Mouse (Mus musculus) left cerebral cortex, adult 2 months (tissue): ENCODE measurements around the gene Wfdc16. TPM values are rescaled to one million over a fixed set of nuclear protein-coding genes. Genes with fewer than 3 reads are reported as not detected.
"Not testable (repeated sequence)": the region's sequence is repeated elsewhere in the genome, so short reads cannot be mapped to it uniquely, and the experiment has no call there.

ENCODE experiments used
- DNase-seq, 2 experiments: peaks; one replicate each; pipeline ENCODE4 v3.0.0; 2021 to 2022; ENCODE audit warnings: low spot score in 2 of 2, mixed read lengths in 1 of 2; ENCODE audit errors: extremely low spot score in 1 of 2
- H3K27ac ChIP-seq: fragments of 200-600 bp; 2 replicates; pipeline ENCODE4 v1.8.1; 2022
- H3K4me3 ChIP-seq: fragments of 200-600 bp; 2 replicates; pipeline ENCODE4 v1.8.1; 2022
- CTCF ChIP-seq: fragments of 200-600 bp; IDR thresholded peaks from 2 replicates; pipeline ENCODE4 v1.8.1; 2022; ENCODE audit warnings: antibody characterized with exemption, mild to moderate bottlenecking, moderate library complexity
- intact Hi-C: fragments of 180-260 bp; cut with DNase I; formaldehyde crosslinking; loops from one replicate; pipeline ENCODE4 v1.15.1; 2025
- total RNA-seq, 2 experiments: library from RNA; stranded (reverse); gene quantifications; 2 replicates each; pipeline ENCODE4 v1.2.3; 2021

Wfdc16 gene
- total RNA-seq, 2 experiments from 2014 or later: not detected

DNA sequence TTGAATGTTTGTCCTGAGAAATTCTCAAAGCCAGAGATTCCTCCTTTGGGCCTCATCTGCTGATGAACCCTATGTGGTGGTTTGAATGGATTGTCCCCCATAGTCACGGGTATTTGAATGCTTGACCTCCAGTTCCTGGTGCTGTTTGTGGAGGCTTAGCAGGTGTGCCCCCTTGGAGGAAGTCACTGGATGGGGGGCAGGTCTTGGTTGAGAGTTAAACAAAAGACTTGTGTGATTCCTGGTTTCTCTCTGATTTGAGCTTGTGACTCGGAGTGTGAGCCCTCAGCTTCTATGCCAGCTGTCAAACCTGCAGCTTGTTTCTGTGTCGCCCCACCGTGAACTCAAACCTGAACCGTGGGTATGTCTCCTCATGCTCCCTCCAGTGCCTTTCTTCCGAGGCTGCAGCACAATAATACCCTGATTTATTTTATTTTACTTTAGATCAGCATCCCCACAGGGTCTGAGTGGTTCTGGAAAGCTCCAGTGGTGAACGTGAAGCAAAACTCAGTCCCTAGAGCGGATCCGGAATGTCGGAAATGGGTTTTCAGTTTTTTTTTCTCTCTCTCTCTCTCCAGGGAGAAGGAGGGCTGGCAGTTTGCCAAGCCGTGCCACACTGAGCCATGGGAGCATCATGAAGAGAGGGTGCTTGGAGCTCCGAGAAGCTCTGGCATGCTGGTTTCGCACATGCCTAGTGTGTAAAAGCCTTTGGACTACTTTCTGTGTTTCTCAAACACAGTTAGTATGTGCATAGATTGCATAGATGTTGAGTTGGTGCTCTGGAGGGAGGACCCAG, 3.5 kb upstream of the Wfdc16 start:
- TF ChIP-seq CTCF: no peak
- Histone ChIP-seq H3K4me3 (no peak overlapping the region), H3K27ac (no peak overlapping the region)
- intact Hi-C loops: no loop called here
- no peak for DNase-seq

DNA sequence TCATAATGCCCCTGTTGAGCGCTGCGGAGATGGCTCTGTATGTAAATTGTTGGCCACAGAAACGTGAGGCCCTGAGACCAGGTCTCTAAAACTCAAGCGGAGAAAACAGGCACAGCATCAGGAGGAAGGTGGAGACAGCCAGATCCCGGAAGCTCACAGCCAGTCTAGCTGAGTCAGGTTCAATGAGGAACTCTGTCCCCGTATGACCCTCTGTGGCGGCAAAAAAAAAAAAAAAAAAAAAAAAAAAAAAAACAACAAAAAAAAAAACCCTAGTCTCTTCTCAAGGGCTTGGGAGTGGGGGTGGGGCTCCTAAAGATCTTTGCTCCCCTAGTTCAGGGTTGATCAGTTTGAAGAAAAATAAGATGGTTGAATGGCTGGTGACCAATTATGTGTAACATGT, 2.5 kb upstream of the Wfdc16 start:
- no peak overlapping the region for H3K4me3 ChIP-seq
- H3K27ac ChIP-seq: no peak overlapping the region
- intact Hi-C loops: no loop called here
- DNase-seq: no peak
- no peak for TF ChIP-seq CTCF

DNA sequence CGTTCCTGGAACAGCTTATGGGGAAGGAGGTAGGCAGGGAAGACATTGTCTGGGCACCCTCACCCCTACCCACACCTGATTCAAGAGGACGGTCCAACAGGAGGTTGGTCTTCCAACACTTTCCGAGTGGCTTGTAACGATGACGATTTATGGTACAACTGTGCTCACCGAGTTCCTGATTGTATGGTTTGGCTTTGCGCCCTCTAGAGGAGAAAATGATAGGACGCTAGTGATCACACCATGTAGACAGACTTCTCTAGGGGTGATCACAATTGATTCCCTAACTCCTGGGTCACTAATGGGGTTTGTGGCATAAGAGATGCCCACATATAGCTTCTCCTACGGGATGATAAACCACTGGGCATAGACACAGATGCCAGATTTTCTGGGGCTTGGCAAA, 3.3 kb downstream of the Wfdc16 start:
- Histone ChIP-seq H3K4me3 (no peak overlapping the region), H3K27ac (no peak overlapping the region)
- DNase-seq: no peak
- intact Hi-C loops: no loop called here
- no peak; the same call in 1 of the 2 replicates for TF ChIP-seq CTCF

DNA sequence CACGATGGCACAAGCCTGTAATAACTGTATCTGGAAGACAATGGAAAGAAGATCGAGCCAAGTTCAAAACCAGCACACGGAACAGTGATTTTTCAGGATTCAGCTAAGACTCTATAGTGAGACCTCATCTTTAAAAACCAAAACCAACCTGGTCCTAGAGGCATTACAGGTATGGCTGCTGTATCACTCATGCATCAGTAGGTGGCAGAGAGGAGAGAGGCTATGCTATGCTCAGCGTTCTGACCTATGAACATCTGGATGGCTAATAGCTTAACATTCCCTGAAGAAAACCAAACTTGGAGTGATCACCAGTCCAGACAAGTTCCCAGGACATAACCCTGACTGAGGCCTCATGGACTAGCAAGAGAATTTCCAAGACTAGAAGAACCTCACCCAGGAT, 16.8 kb downstream of the Wfdc16 start:
- no peak; the same call in 1 of the 2 replicates for TF ChIP-seq CTCF
- intact Hi-C loops: no loop called here

DNA sequence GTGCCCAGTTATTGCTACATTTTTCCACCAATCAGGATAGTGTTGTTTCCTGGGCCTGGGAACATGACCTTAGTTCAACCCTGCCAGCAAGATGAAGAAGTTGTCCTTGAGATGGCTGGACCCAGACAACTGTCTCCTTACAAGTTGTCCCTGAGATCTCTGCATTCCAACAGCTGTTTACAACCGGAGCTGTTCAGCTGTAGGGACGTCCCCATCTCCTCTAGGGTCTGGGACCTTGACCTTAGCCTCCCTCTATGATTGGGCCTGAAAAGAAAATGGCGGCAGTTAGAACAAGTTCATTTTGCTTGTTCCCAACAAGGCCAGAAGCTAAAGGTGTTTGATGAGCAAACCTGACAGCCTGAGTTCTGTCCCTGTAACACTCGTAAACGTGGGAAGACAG, 19.5 kb downstream of the Wfdc16 start:
- no peak overlapping the region for H3K27ac ChIP-seq
- DNase-seq: no peak
- no peak for TF ChIP-seq CTCF

More for the DNA sequence above, 16.8 kb downstream of the Wfdc16 start:
- no peak for DNase-seq
- Histone ChIP-seq H3K4me3 (no peak overlapping the region), H3K27ac (no peak overlapping the region)

DNA sequence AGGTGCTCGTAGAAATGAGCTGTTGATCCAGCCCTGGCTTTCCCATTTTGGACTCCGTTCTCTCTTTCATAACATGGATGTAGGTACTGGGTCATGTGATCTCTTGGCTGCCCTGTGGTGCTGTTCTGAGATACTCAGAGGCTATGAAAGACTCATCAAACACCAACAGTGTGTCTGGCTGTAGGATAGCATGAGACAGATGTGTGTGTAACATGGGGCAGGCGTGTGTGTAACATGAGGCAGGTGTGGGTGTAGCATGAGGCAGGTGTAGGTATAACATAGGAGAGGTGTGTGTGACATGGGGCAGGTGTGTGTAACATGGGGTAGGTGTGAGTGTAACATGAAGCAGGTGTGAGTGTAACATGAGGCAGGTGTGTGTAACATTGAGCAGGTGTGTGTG, 23.2 kb downstream of the Wfdc16 start:
- H3K4me3 ChIP-seq: no peak overlapping the region
- H3K27ac ChIP-seq: no peak overlapping the region
- no peak for DNase-seq
- intact Hi-C loops: no loop called here
- no peak for TF ChIP-seq CTCF

More for the DNA sequence above, 19.5 kb downstream of the Wfdc16 start:
- H3K4me3 ChIP-seq: no peak overlapping the region
- intact Hi-C loops: no loop called here

DNA sequence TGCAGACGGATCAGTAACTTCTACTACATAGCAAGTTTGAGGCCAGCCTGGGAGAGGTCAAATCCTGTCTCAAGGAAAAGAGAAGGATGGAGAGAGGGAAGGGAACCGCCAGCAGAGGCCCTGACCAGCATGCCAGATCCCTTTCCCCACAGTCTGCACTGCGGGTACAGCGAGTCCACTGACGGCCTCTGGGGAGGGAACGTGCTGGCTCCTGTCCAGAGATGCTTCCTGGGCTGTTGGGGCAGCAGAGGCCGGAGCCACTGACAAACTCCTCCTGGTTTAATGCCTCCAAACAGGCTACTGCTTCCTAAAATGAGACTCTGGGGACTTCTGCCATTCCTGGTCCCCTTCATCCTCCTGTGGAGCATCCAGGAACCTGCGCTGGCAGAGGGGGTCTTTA, 25.1 kb downstream of the Wfdc16 start, which contains the start of the genes Wfdc6b and Wfdc8:
Gene Wfdc6b, plus strand, starts transcription at position 52 of the 400 bp plus-strand sequence.
Gene Wfdc8, minus strand, starts transcription at position 156 of the 400 bp plus-strand sequence.
- DNase-seq, H3K27ac ChIP-seq, intact Hi-C loops, H3K4me3 ChIP-seq: not testable (repeated sequence)

DNA sequence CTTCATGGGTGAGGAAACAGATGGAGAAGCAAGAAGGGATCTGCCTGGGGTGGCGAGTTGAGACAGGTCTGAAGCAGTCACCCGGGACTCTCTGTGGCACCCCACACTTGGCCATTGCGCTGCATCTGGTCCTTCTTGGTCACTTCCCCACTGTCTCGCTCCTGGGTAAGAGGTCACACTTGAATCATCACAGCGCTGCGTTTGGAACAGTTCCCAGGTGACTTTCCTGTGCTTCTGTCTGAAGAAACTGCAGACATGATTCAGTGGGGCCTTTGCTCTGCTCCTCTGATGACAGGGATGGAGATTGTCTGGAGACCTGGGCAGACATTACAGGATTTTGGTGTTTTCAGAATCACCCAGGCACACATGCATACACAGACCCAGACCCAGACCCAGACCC, 29.8 kb downstream of the Wfdc16 start:
- no peak for TF ChIP-seq CTCF
- intact Hi-C loops: no loop called here
- no peak overlapping the region for H3K4me3 ChIP-seq
- DNase-seq: no peak
- no peak overlapping the region for H3K27ac ChIP-seq

DNA sequence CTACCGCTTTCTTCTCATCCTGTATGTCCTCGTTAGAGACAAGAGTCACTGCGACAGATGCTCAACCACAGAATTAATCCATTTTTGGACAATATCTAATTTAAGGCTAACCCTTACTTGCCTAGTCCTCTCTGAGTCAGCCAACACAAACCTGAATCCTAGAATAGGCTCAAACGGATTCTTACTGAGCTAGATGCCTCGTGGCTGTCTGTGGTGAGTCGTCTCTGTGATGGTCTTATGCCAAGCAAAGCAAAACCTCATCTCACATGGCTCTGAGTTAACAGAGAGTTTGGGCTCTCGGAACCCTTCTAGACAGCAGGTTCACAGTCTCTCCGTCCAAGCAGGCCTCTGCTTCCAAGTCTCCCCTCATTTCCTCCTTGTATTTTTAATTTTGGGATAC, 34.2 kb downstream of the Wfdc16 start:
- Histone ChIP-seq H3K27ac (no peak overlapping the region), H3K4me3 (no peak overlapping the region)
- intact Hi-C loops: no loop called here
- DNase-seq: no peak
- no peak for TF ChIP-seq CTCF

DNA sequence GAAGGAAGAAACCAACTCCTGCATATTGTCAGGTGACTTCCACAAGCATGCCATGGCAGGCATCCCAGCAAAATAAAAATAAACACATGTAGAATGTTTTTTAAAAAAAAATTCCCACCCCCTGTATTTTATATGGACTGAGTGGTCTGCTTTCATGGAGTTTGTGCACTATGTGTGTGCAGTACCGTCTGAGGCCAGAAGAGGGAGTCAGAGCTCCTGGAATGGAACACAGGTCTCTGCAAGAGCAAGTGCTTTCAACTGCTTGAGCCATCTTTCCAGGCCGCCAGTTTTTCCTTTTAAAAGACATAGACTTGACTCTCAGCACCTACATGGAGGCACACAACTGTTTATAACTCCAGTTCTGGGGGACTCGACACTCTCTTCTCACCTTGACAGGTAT, 35.1 kb downstream of the Wfdc16 start:
- intact Hi-C loops: no loop called here
- DNase-seq: no peak
- peak; percentile 7 for TF ChIP-seq CTCF
- Histone ChIP-seq H3K4me3 (no peak overlapping the region), H3K27ac (no peak overlapping the region)

DNA sequence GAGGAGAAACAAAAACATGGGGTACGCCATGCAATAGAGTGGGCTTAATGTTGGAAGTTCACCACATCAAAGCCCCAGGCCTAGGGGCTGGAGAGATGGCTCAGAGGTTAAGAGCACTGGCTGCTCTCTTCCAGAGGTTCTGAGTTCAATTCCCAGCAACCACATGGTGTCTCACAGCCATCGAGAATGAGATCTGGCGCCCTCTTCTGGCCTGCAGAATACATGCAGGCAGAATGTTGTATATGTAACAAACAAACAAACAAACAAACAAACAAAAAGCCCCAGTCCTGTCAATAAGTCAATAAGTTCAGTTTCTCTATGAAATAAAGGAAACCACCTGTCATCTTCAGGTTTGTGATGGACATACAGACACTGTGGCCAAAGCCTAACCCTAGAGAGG, 38.4 kb downstream of the Wfdc16 start:
- DNase-seq: no peak
- H3K27ac ChIP-seq: no peak overlapping the region
- intact Hi-C loops: no loop called here
- no peak overlapping the region for H3K4me3 ChIP-seq
- peak; percentile 21 for TF ChIP-seq CTCF

DNA sequence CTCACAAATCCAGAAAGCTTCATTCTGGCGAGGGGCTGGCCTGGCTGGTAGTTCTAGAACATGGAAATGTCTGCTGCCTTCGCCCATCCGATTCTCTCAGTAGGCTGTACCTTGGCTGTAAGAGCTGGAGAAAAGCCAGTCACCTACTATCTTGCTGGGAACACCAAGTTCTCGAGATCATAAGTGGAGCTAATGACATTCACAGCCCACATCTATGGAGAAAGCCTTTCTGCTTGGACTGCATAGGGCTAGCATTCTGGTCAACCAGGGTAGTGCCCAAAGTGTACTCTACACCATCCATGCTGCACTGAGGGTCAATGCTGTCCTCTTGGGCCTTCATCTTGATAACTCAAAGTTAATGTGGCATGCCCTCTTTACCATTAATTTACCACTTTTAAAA, 45.1 kb downstream of the Wfdc16 start, which contains the start of gene Eppin:
Gene Eppin, minus strand, starts transcription at position 101 of the 400 bp plus-strand sequence.
- H3K27ac ChIP-seq: no peak within 1 kb of the TSS
- no peak for TF ChIP-seq CTCF
- no peak within 1 kb of the TSS for H3K4me3 ChIP-seq
- DNase-seq: no peak
- intact Hi-C loops: no loop called here

DNA sequence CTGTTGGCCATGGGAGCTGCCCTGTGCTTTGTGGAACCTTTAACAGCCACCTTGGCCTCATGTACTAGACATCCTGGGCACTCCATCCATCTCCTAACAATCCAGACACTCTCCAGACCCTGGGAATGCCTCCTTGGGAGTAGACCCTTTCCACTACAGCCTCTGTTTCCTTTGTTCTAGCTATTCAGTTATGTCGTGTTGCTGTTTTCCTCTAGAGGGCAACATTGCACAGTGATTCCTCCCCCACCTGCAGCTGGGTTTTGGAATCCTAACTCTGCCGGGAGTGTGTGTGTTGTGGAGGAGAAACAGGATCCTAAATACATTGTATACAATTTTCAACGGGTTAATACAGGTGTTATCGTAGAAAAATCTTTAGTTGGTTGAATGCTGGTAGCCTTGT, 46.6 kb downstream of the Wfdc16 start:
- no peak overlapping the region for H3K27ac ChIP-seq
- DNase-seq: peak; percentile 13 to 15
- no peak overlapping the region for H3K4me3 ChIP-seq
- intact Hi-C loops: loop anchor here (1.0 kb wide), 1 partner anchor 134 kb away; no protein-coding TSS in a partner anchor
- peak; percentile 78 for TF ChIP-seq CTCF

DNA sequence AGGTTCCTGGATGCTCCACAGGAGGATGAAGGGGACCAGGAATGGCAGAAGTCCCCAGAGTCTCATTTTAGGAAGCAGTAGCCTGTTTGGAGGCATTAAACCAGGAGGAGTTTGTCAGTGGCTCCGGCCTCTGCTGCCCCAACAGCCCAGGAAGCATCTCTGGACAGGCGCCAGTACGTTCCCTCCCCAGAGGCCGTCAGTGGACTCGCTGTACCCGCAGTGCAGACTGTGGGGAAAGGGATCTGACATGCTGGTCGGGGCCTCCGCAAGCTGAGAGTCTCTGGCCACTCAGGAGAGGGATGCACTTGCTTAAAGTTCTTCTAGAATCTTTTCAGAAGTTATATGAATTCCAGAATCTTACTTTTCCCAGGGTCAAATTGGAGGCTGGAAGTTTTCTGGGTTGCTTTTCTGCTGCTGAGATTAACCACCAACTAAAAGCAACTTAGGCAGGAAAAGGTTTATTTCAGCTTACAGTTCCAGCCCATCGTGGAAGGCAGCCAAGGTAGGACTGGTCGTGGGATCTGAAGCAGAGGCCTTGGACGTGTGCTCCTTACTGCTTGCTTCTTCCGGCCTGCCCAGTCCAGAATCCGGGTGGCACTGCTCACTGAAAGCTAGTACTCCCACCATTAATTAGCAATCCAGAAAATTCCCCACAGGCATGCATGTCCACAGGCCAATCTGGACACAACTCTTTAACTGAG, 53.4 kb downstream of the Wfdc16 start, which contains the start of gene Wfdc6a:
Gene Wfdc6a, minus strand, starts transcription at position 423 of the 701 bp plus-strand sequence.
- intact Hi-C loops, DNase-seq, H3K27ac ChIP-seq: not testable (repeated sequence)

More for the DNA sequence above, 53.4 kb downstream of the Wfdc16 start, which contains the start of gene Wfdc6a:
- not testable (repeated sequence) for H3K4me3 ChIP-seq
